Mouse (Mus musculus) layer of hippocampus, adult 18-20 months (tissue): Measurements from ENCODE around the gene Gm21761. TPM values are rescaled to one million over a fixed set of nuclear protein-coding genes. Genes with fewer than 3 reads are reported as not detected.

Experiments
- total RNA-seq, 2 experiments: library from RNA; stranded (reverse); gene quantifications; 2 replicates each; pipeline ENCODE4 v1.2.3; 2021

The Gm21761 gene
- total RNA-seq, 2 experiments from 2014 or later = not detected

Other genes with a start within 250 kb of the Gm21761 start
- 100 to 1,000 TPM; 192 to 194 TPM for gene Hmgcs1, start 238.9 kb downstream of the Gm21761 start, total RNA-seq
- 10 to 100 TPM; 12.3 to 13.8 TPM for gene Nim1k, start 173.4 kb downstream of the Gm21761 start, total RNA-seq
- gene Zfp131, start 138.4 kb downstream of the Gm21761 start, total RNA-seq = 10 to 100 TPM; 42.3 to 42.8 TPM
- gene AF067063, start 99.1 kb downstream of the Gm21761 start, total RNA-seq = not detected
- gene D13Ertd608e, start 93.3 kb downstream of the Gm21761 start, total RNA-seq = not detected
- not detected for gene Tcstv1, start 34.5 kb downstream of the Gm21761 start, total RNA-seq
- gene B020031M17Rik, start 21.5 kb upstream of the Gm21761 start, total RNA-seq = not detected
- gene Gm36079, start 97.7 kb upstream of the Gm21761 start, total RNA-seq = not detected
- under 1 TPM in 1 of 2 experiments, not detected in 1; 0.40 TPM for gene Gm21188, start 122.9 kb upstream of the Gm21761 start, total RNA-seq
- gene Gm20767, start 211.0 kb upstream of the Gm21761 start, total RNA-seq = not detected
- not detected for gene Gm21818, start 243.2 kb upstream of the Gm21761 start, total RNA-seq